Mouse (Mus musculus) midbrain, embryonic 16.5 days (tissue): Measurements from ENCODE around the gene Ppp6r2. TPM values are rescaled to one million over a fixed set of nuclear protein-coding genes. Genes with fewer than 3 reads are reported as not detected.

ENCODE experiments used
- ATAC-seq: fragments of 200-750 bp; cut with Nextera tagmentation; 2 replicates; pipeline ENCODE4 v1.8.0; 2017; ENCODE audit warnings: moderate TSS enrichment
- H3K27ac ChIP-seq: fragments of 300-500 bp; sonication (generic); 2 replicates; pipeline ENCODE4 v1.5.1; 2014; ENCODE audit warnings: mild to moderate bottlenecking, low read length, mixed read lengths
- H3K27me3 ChIP-seq: fragments of 300-500 bp; sonication (generic); 2 replicates; pipeline ENCODE4 v1.6.1; 2014; ENCODE audit warnings: low read depth, low read length, mixed read lengths; ENCODE audit not compliant: control insufficient read depth, insufficient read depth
- H3K36me3 ChIP-seq: fragments of 300-500 bp; sonication (generic); 2 replicates; pipeline ENCODE4 v1.6.1; 2014; ENCODE audit warnings: mild to moderate bottlenecking, low read length, moderate library complexity, mixed read lengths; ENCODE audit not compliant: control insufficient read depth, insufficient read depth
- H3K4me1 ChIP-seq: fragments of 300-500 bp; sonication (generic); 2 replicates; pipeline ENCODE4 v1.6.1; 2014; ENCODE audit warnings: mild to moderate bottlenecking, low read length, mixed read lengths; ENCODE audit not compliant: control insufficient read depth, insufficient read depth
- H3K4me2 ChIP-seq: fragments of 300-500 bp; sonication (generic); 2 replicates; pipeline ENCODE4 v1.6.1; 2014; ENCODE audit warnings: mild to moderate bottlenecking, low read length, mixed read lengths
- H3K4me3 ChIP-seq: fragments of 300-500 bp; sonication (generic); 2 replicates; pipeline ENCODE4 v1.5.1; 2014; ENCODE audit warnings: low read depth, mild to moderate bottlenecking, low read length, moderate library complexity, mixed read lengths
- H3K9ac ChIP-seq: fragments of 300-500 bp; sonication (generic); 2 replicates; pipeline ENCODE4 v1.6.1; 2014; ENCODE audit warnings: low read depth, low read length, mixed read lengths
- H3K9me3 ChIP-seq: fragments of 300-500 bp; sonication (generic); replicated peaks from 2 replicates; pipeline ENCODE4 v1.6.1; 2014; ENCODE audit warnings: mild to moderate bottlenecking, low read length, mixed read lengths; ENCODE audit not compliant: control insufficient read depth, poor library complexity, severe bottlenecking
- WGBS: fragments of 180-500 bp; shearing (Covaris S2); extraction: QIAGEN DNeasy Blood & Tissue Kit; methylation state at CpG from one replicate; pipeline ENCODE4 v1.1.7; 2014; 5-methylcytosine and 5-hydroxymethylcytosine counted together
- polyA plus RNA-seq: library from polyadenylated mRNA; unstranded; fragments of >200 nt; fragmentation: Nextera tagmentation; extraction: Ambion mirVana; gene quantifications from 2 replicates; pipeline ENCODE4 v1.2.1, GENCODE M21; 2015

Ppp6r2 gene
- polyA plus RNA-seq, result 76.7 and 82.0 TPM in 2 replicates

GRCm38 (mm10) chr15:89210915-89211715 is at the start of gene Ppp6r2:
Ppp6r2 (plus strand) TSS chr15:89211553.
- Histone ChIP-seq H3K27ac (peak within 1 kb of the TSS; percentile 94), H3K9ac (peak within 1 kb of the TSS; percentile 99), H3K4me1 (peaks cover 31% of the 10 kb centered on the region), H3K4me3 (peak within 1 kb of the TSS; percentile 98), H3K36me3 (peaks cover 4% of the 10 kb centered on the region; the same call in 1 of the 2 replicates), H3K27me3 (no peaks in the 10 kb centered on the region), H3K9me3 (no peaks in the 10 kb centered on the region), H3K4me2 (peak within 1 kb of the TSS; percentile 90)
- WGBS, result 3% methylated on average over 51 of the region's 73 CpGs
- ATAC-seq, result peak; percentile 82

DNA sequence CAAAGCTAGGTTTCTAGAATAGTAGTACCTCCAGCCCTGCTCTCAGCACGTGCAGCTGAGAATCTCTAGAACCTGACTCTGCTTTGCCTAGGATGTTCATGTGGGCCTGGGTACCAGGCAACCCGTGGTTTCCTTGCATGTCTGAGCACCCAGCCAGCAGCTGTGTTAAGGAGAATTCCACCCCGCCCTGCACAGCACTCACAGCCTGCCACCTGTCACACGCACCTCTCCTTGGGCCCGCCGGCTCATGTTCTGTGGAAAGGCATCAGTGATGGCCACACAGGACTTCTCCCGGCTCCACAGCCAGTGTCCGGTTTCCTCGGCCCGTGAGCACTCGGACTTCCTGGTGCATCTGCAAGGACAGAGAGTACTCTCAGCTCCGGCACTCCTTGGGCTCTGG is 45.9 kb upstream of the Ppp6r2 start:
- H3K9ac ChIP-seq, result no peak overlapping the region
- WGBS, result 94% methylated on average over 12 of the region's 12 CpGs
- no peak for ATAC-seq
- H3K4me1 ChIP-seq, result peaks cover 14% of the 10 kb centered on the region
- no peaks in the 10 kb centered on the region for H3K27me3 ChIP-seq
- H3K27ac ChIP-seq, result no peak overlapping the region
- no peak overlapping the region for H3K4me3 ChIP-seq
- no peaks in the 10 kb centered on the region for H3K9me3 ChIP-seq
- peaks cover 65% of the 10 kb centered on the region for H3K36me3 ChIP-seq
- H3K4me2 ChIP-seq, result no peak overlapping the region

DNA sequence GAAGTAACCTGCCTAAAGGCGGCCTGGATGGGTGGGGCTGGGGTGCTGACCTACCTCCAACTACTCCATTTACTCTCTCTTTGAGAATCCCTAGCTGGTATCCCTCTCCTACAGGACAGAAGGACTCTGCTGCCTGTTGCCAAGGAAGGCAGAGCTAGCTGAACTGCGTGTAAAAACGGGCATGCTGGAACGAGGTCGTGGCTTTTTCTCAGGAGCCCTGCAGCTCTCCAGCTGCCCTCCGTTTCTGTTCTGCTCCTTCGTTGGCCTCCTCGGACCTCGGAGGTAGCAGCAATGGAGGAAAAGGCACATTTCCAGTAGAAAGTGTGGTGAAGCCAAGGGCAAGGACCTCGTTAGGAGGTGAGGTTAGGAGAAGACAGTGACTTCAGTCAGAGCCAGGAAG is 42.4 kb upstream of the Ppp6r2 start:
- Histone ChIP-seq H3K4me2 (no peak overlapping the region), H3K9me3 (no peaks in the 10 kb centered on the region), H3K4me1 (peaks cover 31% of the 10 kb centered on the region), H3K27me3 (no peaks in the 10 kb centered on the region), H3K4me3 (no peak overlapping the region), H3K9ac (no peak overlapping the region), H3K36me3 (peaks cover 30% of the 10 kb centered on the region), H3K27ac (peak overlapping the region; percentile 42; the same call in 1 of the 2 replicates)
- ATAC-seq, result no peak
- WGBS, result 64% methylated on average over 10 of the region's 10 CpGs

- ATAC-seq, result no peak
- Histone ChIP-seq H3K4me3 (no peak overlapping the region), H3K4me1 (peaks cover 36% of the 10 kb centered on the region), H3K27ac (0 out of 2 replicates have a peak overlapping the region, but pooled peaks have one; percentile 42), H3K9me3 (no peaks in the 10 kb centered on the region), H3K4me2 (no peak overlapping the region), H3K36me3 (peaks cover 25% of the 10 kb centered on the region), H3K9ac (no peak overlapping the region; the same call in 1 of the 2 replicates), H3K27me3 (no peaks in the 10 kb centered on the region)
- WGBS, result 6% methylated on average over 10 of the region's 10 CpGs
Measured at GRCm38 (mm10) chr15:89169431-89169830, 41.9 kb upstream of the Ppp6r2 start.

GRCm38 (mm10) chr15:89170102-89170501 is 41.3 kb upstream of the Ppp6r2 start:
- ATAC-seq, result no peak
- Histone ChIP-seq H3K4me3 (no peak overlapping the region), H3K4me2 (no peak overlapping the region), H3K9ac (no peak overlapping the region), H3K9me3 (no peaks in the 10 kb centered on the region), H3K27me3 (no peaks in the 10 kb centered on the region), H3K27ac (no peak overlapping the region), H3K36me3 (peaks cover 18% of the 10 kb centered on the region), H3K4me1 (peaks cover 43% of the 10 kb centered on the region)
- WGBS, result 76% methylated on average over 3 of the region's 3 CpGs

GRCm38 (mm10) chr15:89171526-89172051 is 39.8 kb upstream of the Ppp6r2 start:
- ATAC-seq, result no peak
- WGBS, result 91% methylated on average over 5 of the region's 5 CpGs
- Histone ChIP-seq H3K27ac (no peak overlapping the region), H3K9me3 (no peaks in the 10 kb centered on the region), H3K4me3 (no peak overlapping the region), H3K4me2 (no peak overlapping the region), H3K9ac (no peak overlapping the region), H3K4me1 (peaks cover 52% of the 10 kb centered on the region), H3K36me3 (peaks cover 13% of the 10 kb centered on the region), H3K27me3 (no peaks in the 10 kb centered on the region)

DNA sequence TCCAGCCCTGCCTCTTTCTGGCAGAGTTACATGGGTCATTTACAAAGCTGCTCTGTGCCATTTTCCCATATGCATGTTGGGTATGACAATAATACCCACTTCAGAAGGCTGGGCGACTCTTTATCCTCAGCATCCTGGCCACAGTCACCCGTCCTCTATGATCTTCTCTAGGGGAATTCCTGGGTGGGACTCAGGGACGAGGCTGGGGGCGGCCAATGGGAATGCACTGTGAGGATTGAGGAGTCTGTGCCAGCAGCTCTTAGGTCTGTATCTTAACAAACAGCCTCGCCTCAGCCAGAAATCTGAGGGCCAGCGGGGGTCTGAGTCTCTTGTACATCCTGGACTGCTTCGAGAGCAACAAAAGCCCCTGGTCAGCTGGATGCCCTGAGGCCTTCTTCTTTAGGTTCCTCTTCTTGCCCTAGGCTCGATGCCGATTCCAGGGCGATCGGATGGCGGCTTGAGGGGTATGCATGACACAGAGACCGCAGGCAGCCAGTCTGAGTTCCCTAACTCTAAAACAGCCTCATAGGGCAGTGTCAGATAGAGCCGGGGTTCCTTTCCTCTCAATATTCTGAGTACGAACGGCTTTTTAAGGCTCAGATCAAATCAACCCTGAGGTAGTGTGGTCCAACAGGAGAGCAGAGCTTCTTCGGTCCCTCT is 38.9 kb upstream of the Ppp6r2 start:
- 21% methylated on average over 17 of the region's 17 CpGs for WGBS
- H3K36me3 ChIP-seq, result peaks cover 5% of the 10 kb centered on the region; the same call in 1 of the 2 replicates
- H3K4me2 ChIP-seq, result peak overlapping the region; percentile 98
- no peak for ATAC-seq
- peak overlapping the region; percentile 81 for H3K9ac ChIP-seq
- H3K4me1 ChIP-seq, result peaks cover 60% of the 10 kb centered on the region
- H3K27ac ChIP-seq, result peak overlapping the region; percentile 81
- H3K9me3 ChIP-seq, result no peaks in the 10 kb centered on the region
- peak overlapping the region; percentile 48 for H3K4me3 ChIP-seq
- H3K27me3 ChIP-seq, result no peaks in the 10 kb centered on the region

GRCm38 (mm10) chr15:89173024-89173905 is 38.1 kb upstream of the Ppp6r2 start:
- Histone ChIP-seq H3K27me3 (no peaks in the 10 kb centered on the region), H3K27ac (peak overlapping the region; percentile 81), H3K4me1 (peaks cover 69% of the 10 kb centered on the region), H3K4me2 (peak overlapping the region; percentile 98), H3K9ac (peak overlapping the region; percentile 81), H3K36me3 (0 out of 2 replicates have a peak, but pooled peaks cover 3% of the 10 kb centered on the region), H3K4me3 (peak overlapping the region; percentile 48), H3K9me3 (no peaks in the 10 kb centered on the region)
- under 1% methylated on average over 56 of the region's 65 CpGs for WGBS
- ATAC-seq, result peak; percentile 52; the same call in 1 of the 2 replicates
